Mouse (Mus musculus) lung, postnatal 36 days (tissue): ENCODE measurements around the gene Ephb1.
A peak's percentile ranks its signal among the peaks of the same experiment; 100 is the strongest.

ENCODE experiments used
- DNase-seq: peaks from one replicate; pipeline ENCODE4 v3.0.0; 2022; ENCODE audit warnings: mixed read lengths

Ephb1 gene

GRCm38 (mm10) chr9:102305432-102306100 is 48.9 kb downstream of the Ephb1 start:
- DNase-seq = peak; percentile 1

GRCm38 (mm10) chr9:102304796-102305195 is 49.7 kb downstream of the Ephb1 start:
- DNase-seq = no peak

- no peak for DNase-seq
These were observed 50.6 kb downstream of the Ephb1 start for GRCm38 (mm10) chr9:102303882-102304281.

GRCm38 (mm10) chr9:102300985-102301384 is 53.5 kb downstream of the Ephb1 start:
- no peak for DNase-seq

GRCm38 (mm10) chr9:102298741-102299140 is 55.8 kb downstream of the Ephb1 start:
- no peak for DNase-seq

- no peak for DNase-seq
These were observed 56.5 kb downstream of the Ephb1 start for GRCm38 (mm10) chr9:102297986-102298385.

- no peak for DNase-seq
These were observed 57.3 kb downstream of the Ephb1 start for GRCm38 (mm10) chr9:102297176-102297575.

GRCm38 (mm10) chr9:102293605-102294004 is 60.9 kb downstream of the Ephb1 start:
- DNase-seq = no peak

GRCm38 (mm10) chr9:102291230-102291629 is 63.3 kb downstream of the Ephb1 start:
- DNase-seq = no peak

GRCm38 (mm10) chr9:102288356-102288755 is 66.1 kb downstream of the Ephb1 start:
- no peak for DNase-seq

GRCm38 (mm10) chr9:102275931-102276330 is 78.6 kb downstream of the Ephb1 start:
- DNase-seq = no peak

GRCm38 (mm10) chr9:102274016-102274415 is 80.5 kb downstream of the Ephb1 start:
- DNase-seq = no peak

GRCm38 (mm10) chr9:102273469-102273808 is 81.1 kb downstream of the Ephb1 start:
- no peak for DNase-seq

GRCm38 (mm10) chr9:102272731-102273468 is 81.6 kb downstream of the Ephb1 start:
- no peak for DNase-seq

- no peak for DNase-seq
These were observed 84.0 kb downstream of the Ephb1 start for GRCm38 (mm10) chr9:102270496-102270895.

- DNase-seq = peak; percentile 40
These were observed 87.0 kb downstream of the Ephb1 start for GRCm38 (mm10) chr9:102267311-102268027.

GRCm38 (mm10) chr9:102263760-102264159 is 90.7 kb downstream of the Ephb1 start:
- DNase-seq = no peak

- no peak for DNase-seq
These were observed 92.4 kb downstream of the Ephb1 start for GRCm38 (mm10) chr9:102262100-102262501.

GRCm38 (mm10) chr9:102261511-102261910 is 93.0 kb downstream of the Ephb1 start:
- DNase-seq = no peak

- DNase-seq = no peak
These were observed 98.1 kb downstream of the Ephb1 start for GRCm38 (mm10) chr9:102256407-102256806.

- no peak for DNase-seq
These were observed 98.7 kb downstream of the Ephb1 start for GRCm38 (mm10) chr9:102255803-102256202.

- DNase-seq = no peak
These were observed 105.2 kb downstream of the Ephb1 start for GRCm38 (mm10) chr9:102249124-102249816.

- DNase-seq = no peak
These were observed 108.9 kb downstream of the Ephb1 start for GRCm38 (mm10) chr9:102245551-102245950.
